Mouse (Mus musculus) Muller cell, postnatal 12 days (primary cell): ENCODE data around the gene Bmp6.

Experiments
- DNase-seq: peaks from one replicate; pipeline ENCODE4 v3.0.0-alpha.2; 2015; ENCODE audit errors: inconsistent ontology term

The Bmp6 gene

GRCm38 (mm10) chr13:38511979-38512378, 167.1 kb downstream of the Bmp6 start:
- DNase-seq, result no peak

DNA sequence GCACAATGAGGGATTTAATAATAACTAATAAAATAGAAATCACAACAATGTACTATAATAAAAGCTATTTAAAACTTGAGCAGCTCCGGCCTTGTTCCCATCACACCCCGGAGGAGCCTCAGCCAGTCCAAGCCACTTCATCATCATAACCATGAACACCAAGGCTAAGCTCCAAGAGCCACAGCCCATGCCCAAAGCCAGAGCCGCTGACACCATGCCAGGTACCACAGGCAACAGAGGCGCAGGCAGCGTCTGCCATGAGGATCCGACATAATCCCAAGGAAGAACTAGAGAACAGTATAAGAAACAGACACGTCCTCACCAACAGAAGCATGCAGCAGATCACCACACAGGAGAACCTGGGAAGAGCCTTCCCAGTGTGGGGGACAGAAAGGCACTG, 169.0 kb downstream of the Bmp6 start:
- DNase-seq, result no peak

GRCm38 (mm10) chr13:38515431-38515830, 170.5 kb downstream of the Bmp6 start:
- no peak for DNase-seq

GRCm38 (mm10) chr13:38515845-38516244, 170.9 kb downstream of the Bmp6 start:
- peak; percentile 17 for DNase-seq

DNA sequence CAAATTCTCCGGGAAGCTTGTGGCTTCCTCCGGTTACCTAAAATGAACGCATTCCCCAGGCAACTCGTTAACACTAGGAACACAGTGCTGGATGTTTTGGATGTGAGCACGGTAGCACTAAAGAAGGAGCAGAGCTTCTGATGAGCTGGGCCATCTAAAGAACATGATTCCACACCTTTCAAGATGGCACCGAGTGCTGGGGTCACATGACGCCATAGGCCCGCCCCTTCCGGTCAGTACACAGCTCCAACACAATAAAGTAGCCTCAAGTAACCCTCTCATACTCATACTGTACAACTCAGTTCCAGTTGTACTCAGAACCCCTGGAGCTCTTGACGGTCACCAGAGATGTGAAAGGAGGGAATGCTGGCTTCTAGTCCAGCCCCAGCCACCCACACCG, 171.7 kb downstream of the Bmp6 start:
- DNase-seq, result no peak

- DNase-seq, result no peak
Measured at GRCm38 (mm10) chr13:38520299-38520698, 175.4 kb downstream of the Bmp6 start.

DNA sequence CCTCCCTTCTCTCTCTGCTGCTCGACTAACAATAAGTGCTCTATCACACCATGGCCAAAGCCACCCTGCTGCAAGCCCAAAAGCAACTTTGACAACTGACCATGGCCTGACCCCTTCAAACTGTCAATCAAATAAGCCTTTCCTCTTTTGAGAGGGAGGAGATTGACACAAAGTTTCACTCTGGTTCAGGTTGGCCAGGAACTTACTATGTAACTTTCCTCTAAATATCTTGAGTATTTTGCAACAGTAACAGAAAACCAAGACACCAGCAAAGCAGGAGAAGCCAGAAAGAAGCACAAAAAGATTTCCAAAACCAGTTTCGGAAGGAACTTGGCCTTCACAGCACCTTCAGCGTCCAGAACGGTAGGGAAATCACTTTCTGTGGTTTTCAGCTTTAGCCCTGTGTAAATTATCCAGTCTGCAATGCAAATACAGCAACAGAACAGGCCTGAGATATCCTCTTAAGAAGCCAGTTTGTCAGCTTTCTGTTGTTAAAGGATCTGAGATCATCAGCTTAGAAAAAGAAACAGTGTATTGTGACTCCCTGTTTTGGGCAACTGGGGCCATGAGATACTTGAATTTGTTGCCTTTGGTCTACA, 177.2 kb downstream of the Bmp6 start:
- DNase-seq, result no peak

GRCm38 (mm10) chr13:38523231-38523630, 178.3 kb downstream of the Bmp6 start:
- DNase-seq, result no peak

DNA sequence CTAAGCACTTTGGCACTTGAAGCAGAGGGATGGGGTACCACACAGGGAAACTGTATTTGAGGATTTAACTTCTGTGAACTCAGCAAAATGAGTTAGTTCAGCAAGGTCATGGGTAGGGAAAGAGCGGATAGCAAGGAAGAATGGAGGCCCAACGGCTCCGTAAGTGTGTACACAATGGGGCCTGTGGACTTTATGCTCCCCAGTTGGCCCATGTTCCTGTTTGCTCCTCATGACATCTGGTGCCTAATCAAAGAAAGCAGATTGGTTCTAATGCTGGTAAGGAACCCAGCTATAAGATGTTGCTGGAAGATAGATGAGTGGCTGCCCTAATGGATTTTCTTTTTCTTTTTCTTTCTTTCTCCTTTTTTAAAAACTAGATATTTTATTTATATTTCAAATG, 180.4 kb downstream of the Bmp6 start:
- DNase-seq, result no peak

GRCm38 (mm10) chr13:38526116-38526515, 181.2 kb downstream of the Bmp6 start:
- no peak for DNase-seq

DNA sequence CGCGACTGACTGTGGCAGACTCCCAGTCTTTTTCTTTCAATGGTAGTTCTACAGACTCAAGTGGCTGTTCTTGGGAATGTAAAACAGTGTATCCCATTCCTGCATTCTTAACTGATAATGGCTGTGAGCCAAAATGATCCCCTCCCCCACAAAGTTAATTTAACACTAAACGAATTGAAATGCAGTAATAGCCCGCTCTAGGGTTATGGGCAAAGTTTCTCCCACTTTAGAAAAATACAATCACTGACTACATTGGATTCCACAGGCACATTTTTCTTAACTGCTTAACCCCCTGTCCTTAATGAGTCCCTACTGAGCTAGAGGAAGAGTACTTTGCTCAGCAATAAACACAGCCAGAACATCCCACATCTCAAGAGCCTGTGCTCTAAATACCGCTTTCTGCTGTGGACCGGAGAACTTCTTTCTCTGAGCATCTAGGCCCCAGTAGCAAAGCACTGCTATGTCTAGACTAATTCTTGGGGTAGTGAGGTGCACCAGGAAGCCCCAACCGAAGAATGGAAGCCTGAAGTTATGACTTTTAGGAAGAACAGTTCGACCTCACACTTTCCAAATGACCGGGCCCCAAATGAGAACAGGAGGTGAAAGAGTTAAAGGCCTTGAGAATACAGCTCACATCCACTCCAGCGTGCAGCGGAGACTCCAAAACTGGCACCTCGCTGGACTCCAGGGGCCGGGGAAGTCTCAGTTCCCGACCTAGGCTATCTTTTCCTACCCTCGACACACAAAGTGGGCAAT, 182.3 kb downstream of the Bmp6 start:
- peak; percentile 9 for DNase-seq

GRCm38 (mm10) chr13:38527797-38528650, 183.1 kb downstream of the Bmp6 start:
- peak; percentile 92 for DNase-seq

GRCm38 (mm10) chr13:38528687-38529294, 183.9 kb downstream of the Bmp6 start, which contains the start of gene Txndc5:
Gene Txndc5, minus strand, starts transcription at chr13:38528824.
- DNase-seq, result no peak

DNA sequence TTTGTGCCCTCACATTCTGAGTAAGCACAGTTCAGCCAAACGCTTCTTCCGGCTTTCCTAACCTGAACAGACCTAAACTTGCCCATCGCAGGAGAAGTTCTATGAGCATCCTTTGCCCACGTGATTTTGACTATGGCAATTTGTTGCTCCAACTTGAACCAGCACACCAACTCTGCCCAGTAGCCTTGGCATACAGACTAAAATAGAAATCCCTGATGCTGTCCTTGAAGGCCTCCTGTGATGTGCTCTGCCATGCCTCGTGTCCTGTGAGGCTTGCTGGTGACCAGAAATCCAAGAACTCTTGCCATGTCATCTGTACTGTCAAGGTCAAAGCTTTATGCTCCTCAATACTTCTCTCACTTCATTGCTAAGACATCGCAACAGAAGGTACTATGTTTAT, 184.7 kb downstream of the Bmp6 start:
- DNase-seq, result no peak

DNA sequence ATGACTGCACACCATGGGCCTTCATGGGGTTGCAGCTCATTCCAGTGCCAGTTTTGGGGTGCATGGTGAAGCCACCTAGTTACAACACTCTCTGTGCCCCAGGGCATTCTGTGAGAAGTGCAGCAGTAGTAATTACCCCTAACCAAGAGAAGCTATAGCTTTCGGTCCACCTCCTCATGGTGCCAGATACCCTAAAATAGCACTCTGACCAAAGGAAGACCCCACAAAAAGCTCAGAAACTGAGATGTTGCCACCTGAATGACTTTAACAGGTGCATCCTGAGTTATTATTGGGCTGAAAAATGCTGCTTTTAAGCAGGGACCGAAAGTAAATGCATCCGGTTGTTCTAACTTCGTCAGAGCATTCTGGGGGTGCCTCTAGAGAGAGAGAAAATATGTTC, 186.6 kb downstream of the Bmp6 start:
- no peak for DNase-seq

GRCm38 (mm10) chr13:38533461-38533860, 188.6 kb downstream of the Bmp6 start:
- no peak for DNase-seq

GRCm38 (mm10) chr13:38534016-38534415, 189.1 kb downstream of the Bmp6 start:
- DNase-seq, result no peak

DNA sequence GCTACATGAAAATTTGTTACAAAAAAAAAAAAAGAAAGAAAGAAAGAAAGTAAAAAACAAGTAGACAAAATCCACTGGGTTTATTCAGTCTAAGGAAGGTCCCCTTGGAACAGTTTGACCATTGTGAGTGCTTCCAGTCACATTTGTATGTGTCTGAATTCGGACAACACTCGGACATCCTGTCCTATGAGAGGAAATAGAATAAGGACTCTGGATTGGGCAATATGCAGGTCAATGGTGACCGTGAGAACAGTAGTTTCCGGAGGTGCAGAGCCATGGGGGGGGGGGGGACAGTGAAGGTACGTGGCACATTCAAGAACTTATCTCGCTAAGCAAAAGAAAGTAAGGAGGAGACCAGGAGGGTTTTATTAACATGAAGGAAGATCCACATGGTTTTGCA, 189.8 kb downstream of the Bmp6 start:
- DNase-seq, result no peak

- DNase-seq, result no peak
Measured at GRCm38 (mm10) chr13:38537521-38537920, 192.6 kb downstream of the Bmp6 start.

- DNase-seq, result no peak
Measured at GRCm38 (mm10) chr13:38539192-38539900, 194.4 kb downstream of the Bmp6 start.

DNA sequence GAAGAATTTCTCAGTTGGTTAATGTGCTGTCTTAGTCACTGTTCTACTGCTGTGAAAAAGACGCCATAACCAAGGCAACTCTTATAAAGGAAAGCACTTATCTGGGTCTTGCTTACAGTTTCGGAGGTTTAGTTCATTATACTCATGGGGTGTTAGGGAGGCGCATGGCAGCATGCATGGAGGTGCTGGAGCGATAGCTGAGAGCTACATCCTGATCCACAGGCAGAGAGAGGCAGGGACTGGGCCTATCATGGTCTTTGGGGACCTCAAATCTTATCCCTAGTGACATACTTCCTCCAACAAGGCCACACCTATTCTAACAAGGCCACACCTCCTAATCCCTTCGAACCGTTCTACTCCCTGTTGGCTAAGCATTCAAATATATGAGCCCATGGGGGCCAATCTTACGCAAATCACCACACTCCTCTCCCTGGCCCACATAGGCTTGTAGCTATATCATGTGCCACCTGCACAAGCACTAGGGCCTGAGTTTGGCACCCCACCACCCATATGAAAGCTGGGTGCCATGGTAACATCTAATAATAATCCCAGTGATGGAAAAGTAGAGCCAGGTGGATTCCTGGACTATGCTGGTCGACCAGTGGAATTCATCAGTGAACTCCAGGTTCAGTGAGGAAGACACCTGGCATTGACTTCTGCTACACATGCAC, 198.7 kb downstream of the Bmp6 start:
- no peak for DNase-seq
